ENCODE assay signal across 7 mouse cellular contexts in the genomic region with DNA sequence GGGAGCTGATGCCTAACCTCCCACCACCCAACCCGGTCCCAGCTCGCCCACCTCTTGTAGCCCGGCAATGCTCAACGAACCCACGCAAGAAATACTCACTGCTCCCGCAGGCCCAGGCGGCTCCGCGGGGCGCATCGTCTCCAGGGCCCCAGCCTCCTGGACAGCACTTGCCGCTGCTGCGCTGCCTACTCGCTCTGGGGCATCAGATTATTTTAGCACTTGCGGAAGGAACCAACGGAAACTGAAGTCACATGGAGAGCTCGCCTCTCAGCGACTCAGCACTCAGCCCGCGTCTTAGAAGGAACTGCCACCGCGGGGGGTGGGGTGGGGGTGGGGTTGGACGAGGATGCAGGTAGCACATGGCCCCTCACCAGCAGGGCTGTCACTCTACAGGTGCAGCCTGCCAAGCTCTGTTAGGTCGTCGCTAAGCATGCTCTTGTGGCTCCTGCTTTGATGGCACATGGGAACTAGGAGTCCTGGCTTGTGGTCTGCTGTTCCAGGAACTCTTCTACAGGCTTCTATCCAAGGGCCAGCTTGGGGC. TPM values are rescaled to one million over a fixed set of nuclear protein-coding genes. Genes with fewer than 3 reads are reported as not detected.
DNase-seq lines count a peak whose midpoint lies in the region; ATAC-seq lines count a peak whose summit lies in the region.

A gene (minus strand): TSS at position 314 of the 541 bp plus-strand sequence.

- no peak for ATAC-seq in forebrain, embryonic 14.5 days
- no peak for ATAC-seq in hindbrain, embryonic 12.5 days (ENCODE audit: low FRiP score)
- ATAC-seq in megakaryocyte progenitor cell, adult 5-6 weeks (replicated peaks; ENCODE audit: poor library complexity), result peak; percentile 81

- 0 out of 2 replicates have a peak, but pooled peaks cover 5% of the 10 kb centered on the region for H3K27me3 ChIP-seq in forebrain, embryonic 14.5 days (replicated peaks; ENCODE audit: control insufficient read depth, insufficient read depth, low read length)
- H3K27me3 ChIP-seq in hindbrain, embryonic 12.5 days, result peaks cover 16% of the 10 kb centered on the region

- peak within 1 kb of the TSS; percentile 27 for H3K4me3 ChIP-seq in forebrain, embryonic 14.5 days (ENCODE audit: low read depth, low read length)
- peak within 1 kb of the TSS; percentile 27 for H3K4me3 ChIP-seq in hindbrain, embryonic 12.5 days

- no peaks in the 10 kb centered on the region for H3K9me3 ChIP-seq in forebrain, embryonic 14.5 days (replicated peaks; ENCODE audit: control insufficient read depth, low read length)
- H3K9me3 ChIP-seq in hindbrain, embryonic 12.5 days (replicated peaks), result no peaks in the 10 kb centered on the region

- WGBS in forebrain, embryonic 14.5 days, result 3% methylated on average over 25 of the region's 25 CpGs
- WGBS in hindbrain, embryonic 12.5 days, result 5% methylated on average over 25 of the region's 25 CpGs

- peak within 1 kb of the TSS; percentile 57 for H3K9ac ChIP-seq in forebrain, embryonic 14.5 days (ENCODE audit: low read length)
- peak within 1 kb of the TSS; percentile 49 for H3K9ac ChIP-seq in hindbrain, embryonic 12.5 days

- peak within 1 kb of the TSS; percentile 61 for H3K4me2 ChIP-seq in forebrain, embryonic 14.5 days (ENCODE audit: low read length)
- H3K4me2 ChIP-seq in hindbrain, embryonic 12.5 days (replicated peaks), result peak within 1 kb of the TSS; percentile 60

- DNase-seq in R1 (ENCODE audit: low read depth, low spot score), result peak; percentile 85
- peak; percentile 55 for DNase-seq in cerebellum, adult 11 months
- DNase-seq in forebrain, embryonic 14.5 days (ENCODE audit: low spot score), result peak; percentile 49
- DNase-seq in left cerebral cortex, postnatal 14 days (ENCODE audit: low spot score in 2 of 2), result peak; percentile 60 to 67
- peak; percentile 61 for DNase-seq in skeletal muscle tissue, adult 2 months (ENCODE audit: low read depth, low spot score)

- no peaks in the 10 kb centered on the region for H3K36me3 ChIP-seq in forebrain, embryonic 14.5 days (ENCODE audit: control insufficient read depth, insufficient read depth, low read length)
- no peaks in the 10 kb centered on the region for H3K36me3 ChIP-seq in hindbrain, embryonic 12.5 days

- H3K27ac ChIP-seq in forebrain, embryonic 14.5 days (ENCODE audit: low read depth, low read length), result no peak within 1 kb of the TSS
- no peak within 1 kb of the TSS for H3K27ac ChIP-seq in hindbrain, embryonic 12.5 days

- H3K4me1 ChIP-seq in forebrain, embryonic 14.5 days (ENCODE audit: control insufficient read depth, insufficient read depth, low read length), result no peaks in the 10 kb centered on the region
- peaks cover 7% of the 10 kb centered on the region for H3K4me1 ChIP-seq in hindbrain, embryonic 12.5 days

- intact Hi-C loops in left cerebral cortex, postnatal 14 days (cut with DNase I), result no loop called here

RNA-seq across cellular contexts. Expression of the gene that starts here (rescaled TPM):
- polyA plus RNA-seq in forebrain, embryonic 14.5 days (2014; fragmentation: Nextera tagmentation; extraction: Ambion mirVana), result 7.9 and 10.6 TPM in 2 replicates
- polyA plus RNA-seq in hindbrain, embryonic 12.5 days (2016; fragmentation: Nextera tagmentation; extraction: Ambion mirVana), result 9.8 and 10.1 TPM in 2 replicates
- 10 to 100 TPM in 1 of 2 experiments, 1 to 10 TPM in 1; 8.5 to 12.3 TPM for total RNA-seq in left cerebral cortex, postnatal 14 days (2021)
- total RNA-seq in megakaryocyte progenitor cell, adult 5-6 weeks (2015), result 180 and 190 TPM in 2 replicates
- 116 and 133 TPM in 2 replicates for total RNA-seq in megakaryocyte progenitor cell, adult 5-6 weeks (2017)

Comparison
In these comparisons a context has a peak if more than half of its experiments do, and no peak if none do; other contexts are left out.
1. RNA of the gene that starts here (total RNA-seq): 116 to 190 TPM in megakaryocyte progenitor cell, adult 5-6 weeks; 8.5 to 12.3 TPM in left cerebral cortex, postnatal 14 days; every median in the first group is over 4 times any median in the second.
2. Peak in every context shown above with its lines, with median percentiles within 50 percentile points of each other: DNase-seq.